Mouse (Mus musculus) C2C12 (cell line): ENCODE measurements around the gene Cdk5.

Source experiments
- CTCF ChIP-seq: IDR thresholded peaks from one replicate; pipeline ENCODE4 v1.5.1; 2011; ENCODE audit not compliant: control insufficient read depth, insufficient read depth, insufficient read length
- MYOD1 ChIP-seq: IDR thresholded peaks from one replicate; pipeline ENCODE4 v1.6.1; 2011; ENCODE audit warnings: low read depth; ENCODE audit not compliant: control insufficient read depth, insufficient read length
- MYOG ChIP-seq: IDR thresholded peaks from one replicate; pipeline ENCODE4 v1.6.1; 2011; ENCODE audit not compliant: control insufficient read depth, insufficient read length; ENCODE audit errors: extremely low read depth
- USF1 ChIP-seq: IDR thresholded peaks from one replicate; pipeline ENCODE4 v1.6.1; 2011; ENCODE audit warnings: low read depth, mild to moderate bottlenecking, control low read depth, moderate library complexity

DNA sequence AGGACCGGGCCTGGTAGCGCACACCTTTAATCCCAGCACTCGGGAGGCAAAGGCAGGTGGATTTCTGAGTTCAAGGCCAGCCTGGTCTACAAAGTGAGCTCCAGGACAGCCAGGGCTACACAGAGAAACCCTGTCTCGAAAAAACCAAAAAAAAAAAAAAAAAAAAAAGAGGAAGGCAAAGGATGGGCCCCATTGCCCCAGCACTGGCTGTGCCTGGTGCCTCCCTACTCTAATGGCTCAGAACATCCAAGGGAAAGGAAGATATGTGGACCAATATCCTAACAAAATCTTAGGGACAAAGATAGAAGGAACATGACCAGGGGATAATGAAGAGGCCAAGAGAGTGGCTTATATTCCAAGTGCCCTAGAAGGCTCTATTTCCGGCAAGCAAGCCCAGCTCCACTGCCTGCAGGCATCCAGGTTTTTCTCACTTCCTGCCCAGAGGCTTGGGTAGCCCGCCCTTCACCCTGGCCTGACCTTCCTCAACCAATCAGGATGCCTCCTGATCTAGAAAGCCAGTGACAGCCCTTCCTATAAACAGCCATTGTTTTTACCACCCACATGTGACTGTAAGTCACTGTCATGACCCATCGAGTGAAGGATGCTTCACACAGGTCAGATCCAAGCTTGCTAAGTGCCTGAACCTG lies 34.2 kb downstream of the Cdk5 start:
- TF ChIP-seq USF1 (no peak), CTCF (no peak), MYOG (no peak), MYOD1 (no peak)
